Mouse (Mus musculus) heart, adult 18-20 months (tissue): ENCODE data around the gene Esrrb. TPM values are rescaled to one million over a fixed set of nuclear protein-coding genes. Genes with fewer than 3 reads are reported as not detected.

Experiments
- DNase-seq, 2 experiments: peaks; one replicate each; pipeline ENCODE4 v3.0.0; 2021 to 2022; ENCODE audit warnings: mixed read lengths in 1 of 2
- total RNA-seq, 2 experiments: library from RNA; stranded (reverse); gene quantifications; 2 replicates each; pipeline ENCODE4 v1.2.3; 2021

Gene Esrrb
- total RNA-seq, 2 experiments from 2014 or later, result 21.5 to 25.2 TPM

DNA sequence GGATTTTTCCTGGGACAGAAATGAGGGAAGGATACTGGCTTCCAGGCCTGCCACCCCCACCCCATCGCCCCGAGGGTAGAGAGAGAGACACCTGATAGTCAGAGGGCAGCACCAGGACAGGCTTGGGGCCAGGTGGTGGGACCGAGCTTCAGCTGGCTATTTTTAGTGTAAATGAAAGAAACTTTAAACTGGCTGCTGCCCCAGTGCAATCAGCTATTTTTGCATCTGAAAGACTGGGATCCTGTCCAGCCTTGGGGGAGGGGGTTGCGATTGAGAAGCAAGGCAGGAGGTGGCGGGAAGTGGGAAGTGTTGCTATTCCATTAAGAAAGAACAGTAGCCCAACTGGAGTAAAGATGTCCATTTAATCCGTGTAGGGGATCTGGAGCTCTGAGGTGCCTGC is 137.8 kb downstream of the Esrrb start:
- DNase-seq, result peak; percentile 89

DNA sequence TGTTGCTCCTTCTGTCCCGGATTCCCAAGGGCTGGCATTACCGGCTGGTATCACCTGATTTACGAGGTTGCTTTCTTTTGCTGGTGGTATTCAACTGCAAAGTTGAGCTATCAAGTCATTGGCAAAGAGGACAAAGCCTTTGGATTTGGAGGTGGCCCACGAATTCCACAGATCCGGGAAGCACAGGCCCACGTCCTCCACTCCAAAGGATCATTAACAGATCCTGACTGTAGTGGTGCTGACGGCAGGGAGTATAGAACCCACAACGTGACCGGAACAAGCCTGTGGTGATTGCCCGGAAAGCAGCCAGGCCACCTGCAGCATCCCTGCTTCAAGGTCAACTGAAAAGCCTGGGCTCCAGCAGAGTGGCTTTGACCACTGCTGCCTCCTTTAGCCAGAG is 140.8 kb downstream of the Esrrb start:
- DNase-seq, result no peak

DNA sequence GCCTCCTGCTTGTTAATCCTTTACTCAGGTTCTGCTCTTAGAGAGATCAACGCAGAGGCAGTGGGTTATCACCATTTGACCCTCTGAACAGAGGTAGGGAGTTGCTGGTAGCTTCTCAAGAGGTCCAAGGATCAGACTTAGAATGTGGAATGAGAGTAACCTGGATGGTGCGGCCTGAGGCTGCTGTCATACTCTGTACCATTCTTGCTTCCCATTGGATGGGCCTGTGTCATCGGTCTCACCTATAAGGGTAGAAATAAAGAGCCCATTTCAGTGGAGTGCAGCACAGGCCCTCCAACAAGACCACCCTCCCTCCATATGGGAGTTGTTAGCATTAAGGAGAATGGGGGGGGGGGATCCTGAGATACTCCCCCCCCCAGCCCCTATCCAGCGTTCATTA is 143.0 kb downstream of the Esrrb start:
- DNase-seq, result no peak

DNA sequence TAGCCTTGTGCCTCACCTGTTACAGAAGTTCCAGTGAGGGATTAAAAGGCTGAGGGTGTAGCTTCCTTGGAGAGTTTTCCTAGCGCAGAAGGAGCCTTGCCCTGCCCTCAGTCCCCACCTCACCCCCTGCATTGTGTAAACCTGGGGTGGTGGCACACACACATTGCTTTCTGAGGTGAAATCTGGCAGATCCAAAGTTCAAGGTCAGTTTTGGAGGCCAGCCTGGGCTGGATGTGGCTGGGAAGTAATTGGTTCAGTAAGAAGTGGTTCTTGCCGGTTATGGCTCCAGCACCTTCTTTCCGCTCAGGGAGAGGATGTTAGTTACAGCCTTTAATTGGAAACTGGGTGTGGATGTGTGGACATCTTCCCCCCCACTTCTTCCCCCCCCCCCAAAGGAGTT is 143.4 kb downstream of the Esrrb start:
- no peak for DNase-seq

DNA sequence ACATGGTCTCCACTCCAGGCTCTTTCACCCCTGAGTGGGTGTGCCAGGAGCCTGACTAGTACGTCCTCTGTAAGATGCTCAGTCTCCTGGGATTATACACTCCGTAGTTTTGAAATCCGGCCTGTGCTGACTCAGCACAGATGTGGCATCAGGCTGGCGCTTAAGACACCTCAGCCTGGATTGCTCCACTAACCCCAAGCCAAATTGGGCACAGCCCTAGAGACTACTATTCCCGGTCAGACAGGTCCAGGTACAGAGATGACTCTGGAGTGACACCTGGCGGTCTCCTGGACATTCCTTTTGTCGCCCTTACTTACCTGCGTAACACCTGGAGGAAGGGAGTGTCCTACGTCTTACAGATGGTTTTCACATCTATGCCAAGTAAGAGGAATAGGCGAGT is 146.8 kb downstream of the Esrrb start:
- no peak for DNase-seq

DNA sequence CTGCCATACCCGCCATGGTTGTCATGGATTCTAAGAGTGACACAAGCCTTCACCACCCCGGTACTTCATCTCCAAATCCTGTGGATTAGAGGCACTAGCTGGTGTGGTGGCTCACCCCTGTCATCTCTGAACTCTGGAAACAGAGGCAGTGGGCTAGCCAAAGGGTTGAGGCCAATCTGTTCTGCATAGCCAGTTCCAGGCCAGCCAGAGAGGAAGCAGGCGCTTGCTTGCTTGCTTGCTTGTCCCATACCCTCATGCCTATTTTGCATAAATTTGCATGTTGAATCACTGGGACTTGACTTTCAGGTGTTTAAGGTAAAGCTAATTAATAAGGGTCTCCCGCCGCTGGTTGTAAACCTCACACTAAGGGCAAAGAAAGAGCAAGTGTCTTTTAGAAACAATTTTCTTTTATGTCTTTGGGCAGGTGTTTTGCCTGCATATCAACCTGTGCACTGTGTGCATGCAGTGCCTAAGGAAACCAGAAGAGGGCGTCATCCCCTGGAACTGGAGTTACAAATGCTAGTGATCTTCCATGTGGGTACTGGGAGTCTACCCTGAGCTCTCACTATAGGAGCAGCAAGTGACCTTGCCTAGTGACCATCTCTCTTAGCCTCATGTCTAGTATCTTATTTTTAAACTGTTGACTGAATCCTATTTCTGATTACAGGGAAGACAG is 147.5 kb downstream of the Esrrb start:
- no peak for DNase-seq

DNA sequence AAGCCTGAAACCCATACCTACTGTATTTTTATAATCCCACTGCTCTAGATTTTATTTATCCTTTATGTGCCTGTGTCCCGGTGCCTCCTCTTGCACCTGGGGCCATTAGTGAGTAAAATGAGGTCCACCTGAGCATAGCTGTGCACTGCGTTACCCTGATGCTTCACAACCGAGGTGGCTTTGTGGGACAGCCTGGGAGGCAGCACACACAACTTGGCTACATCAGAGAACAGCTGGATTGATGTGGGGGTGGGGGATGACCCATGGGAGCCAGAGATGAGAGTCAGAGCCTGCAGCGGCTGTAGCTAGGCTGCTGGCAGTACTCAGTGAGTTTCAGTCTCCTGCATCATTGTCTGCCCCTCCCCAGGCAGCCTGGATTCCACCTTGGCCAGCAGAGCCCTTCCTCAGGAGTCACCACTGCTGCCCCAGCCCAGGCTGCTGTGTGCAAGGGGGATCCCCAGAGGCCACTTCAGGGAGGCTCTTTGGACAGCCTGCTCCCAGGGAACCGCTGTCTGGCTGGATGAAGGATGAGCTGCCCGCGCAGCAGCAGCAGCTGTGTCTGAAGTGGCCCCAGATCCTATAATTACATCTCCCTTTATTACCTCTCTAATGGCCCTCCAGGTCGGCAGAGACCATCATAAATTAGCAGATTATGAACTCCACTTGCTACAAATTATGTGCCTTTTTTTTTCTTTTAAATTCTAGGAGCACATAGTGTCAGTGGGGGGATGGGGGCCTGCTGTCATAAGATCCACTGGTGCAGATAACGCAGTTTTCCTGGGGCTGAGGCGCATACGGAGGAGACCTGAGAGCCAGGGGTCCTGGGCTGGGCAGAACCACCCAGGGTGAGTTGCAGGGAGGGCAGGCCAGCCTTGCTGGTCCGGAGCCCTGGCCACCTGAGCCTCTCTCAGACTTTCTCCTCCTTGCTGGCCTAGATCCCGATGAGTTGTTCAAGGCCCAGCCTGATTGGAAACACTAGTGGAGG is 148.7 kb downstream of the Esrrb start:
- DNase-seq, result no peak

DNA sequence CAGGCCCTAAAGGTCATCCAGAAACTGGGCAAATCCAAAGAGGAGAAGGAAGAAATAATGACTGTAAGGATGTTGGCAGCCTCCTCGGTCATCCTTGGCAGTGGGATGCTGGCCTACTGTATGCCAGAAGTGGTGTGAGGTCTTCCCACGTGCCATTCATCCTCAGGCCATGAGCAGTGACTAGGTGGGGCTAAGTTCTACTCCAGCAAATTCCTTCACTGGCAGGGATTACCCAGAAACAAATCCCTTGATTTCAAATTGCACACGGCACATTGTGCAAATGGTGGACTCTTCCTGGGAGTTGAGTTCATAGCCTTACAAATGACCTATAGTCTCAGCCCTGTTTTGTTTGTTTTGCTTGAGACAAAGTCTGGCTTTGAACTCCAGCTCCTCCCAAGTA is 151.4 kb downstream of the Esrrb start:
- no peak for DNase-seq

DNA sequence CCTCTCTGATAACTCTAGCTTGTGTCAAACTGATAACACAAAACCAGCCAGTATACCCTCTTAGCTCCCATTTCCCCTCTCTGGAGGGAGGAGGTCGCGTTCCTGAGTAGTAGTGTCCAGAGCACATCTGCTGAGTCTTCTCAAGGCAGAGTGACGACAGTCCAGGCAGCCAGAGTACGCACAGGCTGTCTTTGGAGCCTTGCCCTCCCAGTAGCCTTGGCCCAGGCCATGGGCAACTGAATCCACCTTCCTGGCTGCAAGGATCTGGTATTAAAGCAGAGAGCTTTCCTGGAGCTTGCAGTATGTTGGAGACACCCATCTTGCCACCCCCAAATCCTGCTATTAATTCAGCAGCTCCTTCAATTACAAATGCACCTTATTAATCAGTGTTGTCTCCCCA is 152.7 kb downstream of the Esrrb start:
- no peak for DNase-seq

DNA sequence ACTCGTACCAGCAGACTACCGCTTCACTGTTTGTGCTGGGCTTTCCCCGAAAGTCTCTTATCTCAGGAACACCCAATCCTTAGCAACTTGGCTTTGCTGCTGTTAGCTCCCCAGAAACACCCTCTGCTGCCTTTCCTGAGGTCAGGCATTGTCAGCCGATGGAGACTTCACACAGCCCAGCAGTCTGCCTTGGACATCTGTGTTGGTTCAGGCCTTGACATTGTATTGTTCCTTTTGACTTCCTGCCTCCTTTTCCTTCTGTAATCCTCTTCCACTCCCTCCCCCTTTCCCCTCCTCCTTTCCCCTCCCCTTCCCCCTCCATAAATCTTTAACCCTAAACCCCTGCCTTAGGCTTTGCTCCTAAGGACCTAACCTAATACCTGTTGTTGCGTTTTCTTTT is 155.7 kb downstream of the Esrrb start:
- no peak for DNase-seq

DNA sequence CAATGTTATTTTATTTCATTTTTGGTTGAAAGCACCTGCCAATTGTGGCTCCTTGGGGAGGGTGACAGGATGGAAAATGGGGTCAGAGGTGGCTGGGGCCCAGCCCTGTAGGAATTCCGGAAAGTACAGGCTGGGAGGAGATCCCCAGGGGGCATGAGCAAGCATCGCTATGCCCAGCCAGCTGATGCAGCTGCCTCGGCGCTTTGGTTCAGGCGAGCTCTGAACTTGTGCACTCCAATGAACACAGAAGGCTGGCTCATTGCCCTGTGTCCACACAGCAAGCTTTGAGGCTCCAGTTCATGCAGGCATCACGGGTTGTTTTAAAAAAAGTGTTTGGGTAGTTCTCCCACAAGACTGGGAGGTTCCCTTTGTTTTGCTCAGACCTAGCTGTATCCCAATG is 156.8 kb downstream of the Esrrb start:
- peak in 1 of 2 experiments; percentile 11 for DNase-seq

DNA sequence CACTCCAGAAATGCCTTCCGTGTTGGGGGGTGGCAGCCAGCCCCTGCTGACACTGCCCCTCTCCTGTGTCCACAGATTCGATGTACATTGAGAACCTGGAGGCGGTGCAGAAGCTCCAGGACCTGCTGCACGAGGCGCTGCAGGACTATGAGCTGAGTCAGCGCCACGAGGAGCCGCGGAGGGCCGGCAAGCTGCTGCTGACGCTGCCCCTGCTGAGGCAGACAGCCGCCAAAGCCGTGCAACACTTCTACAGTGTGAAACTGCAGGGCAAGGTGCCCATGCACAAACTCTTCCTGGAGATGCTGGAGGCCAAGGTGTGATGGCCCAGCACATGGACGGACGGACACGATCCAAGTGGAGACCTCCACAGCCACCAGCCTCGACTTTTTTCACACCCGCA is 157.8 kb downstream of the Esrrb start:
- DNase-seq, result no peak

DNA sequence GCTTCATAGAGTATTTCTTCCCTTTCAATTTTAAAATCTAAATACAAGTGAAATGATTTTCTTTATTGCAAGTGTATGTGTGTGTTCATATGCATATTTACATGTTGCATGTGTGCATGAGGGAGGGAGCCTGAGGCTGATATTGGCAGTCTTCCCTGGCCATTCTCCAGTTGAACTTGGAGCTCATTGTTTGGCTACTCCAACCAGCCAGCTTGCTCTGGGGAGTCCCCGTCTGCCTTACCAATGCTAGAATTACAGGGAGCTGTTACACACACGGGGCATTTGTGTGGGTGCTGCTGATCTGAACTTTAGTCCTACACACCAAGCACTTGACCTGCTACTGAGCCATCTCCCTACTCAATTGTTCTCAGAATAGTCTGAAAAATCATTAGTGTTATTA is 173.4 kb downstream of the Esrrb start:
- peak in 1 of 2 experiments; percentile 14 for DNase-seq

DNA sequence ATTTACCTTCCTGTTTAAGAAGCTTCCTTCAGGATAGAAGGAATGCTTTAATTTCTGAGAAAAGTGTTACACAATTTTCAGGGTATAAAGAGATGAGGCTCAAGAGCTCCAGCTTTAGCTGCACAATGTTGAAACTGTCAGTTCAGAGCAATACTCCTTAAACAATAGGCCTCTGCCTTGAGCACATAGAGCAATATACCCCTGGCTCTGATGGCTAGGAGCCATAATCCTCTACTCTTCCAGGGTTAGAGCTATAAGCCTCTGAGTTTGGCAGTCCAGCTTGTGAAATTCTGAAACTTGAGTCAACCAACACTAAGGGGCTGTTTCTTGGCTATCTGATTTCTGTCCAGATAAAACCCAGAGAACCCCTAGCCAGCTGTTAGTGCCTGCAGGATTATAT is 176.9 kb downstream of the Esrrb start:
- no peak for DNase-seq

DNA sequence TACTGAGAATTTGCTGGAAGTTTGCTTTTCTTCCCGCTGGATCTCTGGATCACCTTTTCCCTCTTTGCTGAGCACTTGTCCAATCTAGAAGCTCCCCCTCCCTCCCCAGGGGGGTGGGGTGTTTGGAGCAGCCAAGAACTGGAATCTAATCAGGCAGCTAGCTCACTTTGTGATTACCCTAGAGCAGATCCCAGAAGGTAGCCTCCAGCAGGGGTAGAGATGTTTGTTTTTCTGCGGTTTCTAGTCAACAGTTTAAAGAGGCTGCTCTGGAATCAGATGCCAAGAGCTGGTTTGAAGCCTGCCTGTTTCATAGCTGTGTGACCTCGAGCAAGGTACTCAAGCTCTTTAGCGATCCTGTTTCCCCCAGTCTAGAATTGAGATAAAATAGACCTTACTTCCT is 177.8 kb downstream of the Esrrb start:
- DNase-seq, result peak; percentile 12 to 38

DNA sequence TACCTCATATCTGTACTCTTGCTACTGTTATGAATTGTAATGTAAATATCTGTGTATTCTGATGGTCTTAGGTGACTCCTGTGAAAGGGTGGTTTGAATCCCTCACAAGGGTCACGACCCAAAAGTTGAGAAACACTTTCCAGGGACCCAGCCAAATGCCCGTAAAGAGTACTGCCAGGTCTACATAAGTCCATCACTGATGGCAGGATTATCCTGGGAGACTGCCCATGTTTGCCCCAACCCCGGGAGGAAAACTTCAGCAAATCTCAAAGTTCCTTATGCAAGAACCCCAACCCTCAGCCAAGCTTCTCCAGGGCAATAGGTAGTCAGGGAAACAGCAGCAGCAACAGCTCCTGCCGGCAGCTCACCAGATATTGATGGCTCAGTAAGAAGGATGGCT is 178.6 kb downstream of the Esrrb start:
- no peak for DNase-seq

DNA sequence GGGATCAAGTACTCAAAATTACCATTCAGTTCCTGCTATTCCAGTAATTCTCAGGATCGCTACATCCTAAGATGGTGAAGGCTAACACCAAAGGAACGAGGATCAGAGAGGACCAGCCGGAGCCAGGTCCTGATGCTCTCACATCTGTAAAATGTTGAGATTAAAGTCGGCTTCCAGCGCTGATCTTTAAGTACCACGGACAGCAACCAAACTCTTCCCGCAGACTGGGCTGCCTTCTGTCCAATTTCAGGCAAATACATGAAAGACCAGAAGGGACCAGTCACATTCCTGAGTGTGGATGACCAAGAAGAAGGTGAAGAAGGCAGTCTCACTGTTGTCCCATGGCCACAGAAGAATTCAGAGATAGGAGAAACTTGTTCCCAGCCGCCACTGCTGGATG is 186.9 kb downstream of the Esrrb start:
- no peak for DNase-seq

DNA sequence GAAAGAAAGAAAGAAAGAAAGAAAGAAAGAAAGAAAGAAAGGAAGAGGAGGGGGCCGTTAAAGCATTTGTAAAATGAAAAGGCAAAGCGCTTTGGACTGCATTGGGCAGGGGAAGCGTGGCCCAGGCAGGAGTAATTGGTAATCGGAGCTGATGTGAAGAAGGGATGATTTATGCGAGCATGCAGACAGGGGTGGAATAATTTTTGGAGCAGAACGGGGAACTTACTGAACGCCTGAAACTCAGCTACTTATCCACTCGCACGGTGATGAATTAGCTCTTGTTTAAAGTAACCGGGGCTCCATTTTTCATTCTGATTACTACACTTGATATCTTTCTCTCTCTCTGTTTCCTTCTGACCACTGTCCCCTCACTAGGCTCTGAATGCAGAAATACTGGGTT is 192.1 kb downstream of the Esrrb start:
- no peak for DNase-seq

DNA sequence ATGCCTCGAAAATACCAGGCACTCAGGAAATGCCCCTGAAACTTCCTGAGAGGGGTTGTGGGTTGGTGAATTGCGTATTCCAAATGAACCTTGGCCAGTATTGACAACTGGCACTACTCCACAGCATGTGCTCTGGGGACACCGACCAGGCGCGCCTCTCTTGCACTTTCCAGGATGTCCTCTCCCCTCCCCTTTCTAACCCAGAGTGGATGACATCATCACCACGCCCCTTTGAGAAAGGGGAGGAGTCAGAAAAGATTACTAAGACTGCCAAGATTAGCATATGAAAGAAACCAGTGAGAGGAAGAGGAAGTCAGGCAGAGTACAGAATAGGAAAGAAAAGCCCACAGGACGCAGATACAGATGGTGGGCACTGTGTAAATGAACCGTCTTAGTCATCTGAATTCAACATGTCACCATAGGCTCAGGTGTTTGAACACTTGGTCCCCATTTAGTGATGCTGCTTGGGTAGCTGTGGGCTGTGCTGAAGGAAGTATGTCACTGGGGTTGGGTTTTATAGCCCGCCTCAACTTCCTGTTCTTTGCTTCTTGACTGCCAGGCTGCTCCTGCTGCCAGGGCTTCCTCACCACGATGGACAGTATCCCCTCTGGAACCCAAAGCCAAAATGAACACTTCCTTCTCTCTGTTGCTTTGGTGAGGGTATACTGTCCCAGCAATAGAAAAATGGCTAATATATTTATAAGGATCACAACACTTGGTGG is 196.0 kb downstream of the Esrrb start:
- peak; percentile 9 to 10 for DNase-seq

DNA sequence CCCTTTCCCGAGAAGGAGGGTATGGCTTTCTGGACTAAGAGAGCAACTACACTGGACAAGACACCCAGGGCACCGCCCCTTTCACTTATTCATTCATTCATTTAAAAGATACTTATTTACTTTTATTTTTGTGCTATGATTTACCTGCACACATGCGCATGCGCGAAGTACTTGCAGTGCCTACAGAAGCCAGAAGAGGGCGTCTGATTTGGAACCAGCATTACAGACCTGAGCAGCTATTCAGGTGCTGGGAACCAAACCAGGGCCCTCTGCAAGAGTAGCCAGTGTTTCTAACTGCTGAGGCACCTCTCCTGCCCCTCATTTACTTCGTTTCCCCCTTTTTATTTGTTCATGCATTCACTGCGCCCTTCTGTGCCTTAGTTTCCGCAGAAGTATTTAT is 198.0 kb downstream of the Esrrb start:
- no peak for DNase-seq

DNA sequence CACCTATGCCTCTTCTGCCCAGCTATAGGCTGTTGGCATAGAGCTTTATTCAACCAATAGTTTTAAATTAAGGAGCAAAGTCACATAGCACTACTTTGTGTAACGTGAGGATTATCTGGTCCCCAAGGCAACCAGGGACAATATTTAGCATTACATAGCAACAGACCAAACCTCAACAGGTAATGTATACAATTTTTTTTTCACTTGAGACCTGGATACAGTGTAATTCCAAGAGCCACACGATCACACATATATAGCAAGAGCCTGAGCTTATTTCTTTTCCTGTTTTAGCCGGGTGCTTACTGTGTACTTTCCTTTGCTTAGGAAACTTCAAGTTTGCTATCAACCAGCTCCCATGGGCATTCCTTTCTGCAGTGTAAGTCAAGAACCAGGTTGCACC is 201.8 kb downstream of the Esrrb start:
- DNase-seq, result no peak

DNA sequence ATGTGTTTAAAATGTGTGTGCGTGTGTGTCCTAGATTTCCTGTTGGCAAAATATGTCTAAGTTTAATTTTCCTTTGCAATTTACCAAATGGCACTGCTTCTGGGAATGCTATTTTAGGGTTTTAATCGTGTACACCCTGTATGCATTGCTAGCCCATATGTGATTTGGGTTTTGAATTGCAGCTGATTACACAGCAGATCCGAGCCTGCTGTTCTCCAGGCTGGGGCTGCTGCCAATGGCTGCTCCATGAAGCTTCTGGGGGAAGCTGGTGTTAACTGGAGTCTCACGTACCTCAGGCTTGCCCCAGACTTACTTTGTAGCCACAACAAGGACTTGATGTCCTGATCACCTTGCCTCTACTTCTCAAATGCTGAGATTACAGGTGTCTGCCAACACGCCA is 205.1 kb downstream of the Esrrb start:
- no peak for DNase-seq
